Mouse (Mus musculus) left cerebral cortex, adult 2 months (tissue): Measurements from ENCODE around the gene Clock. TPM values are rescaled to one million over a fixed set of nuclear protein-coding genes. Genes with fewer than 3 reads are reported as not detected.
A peak's percentile ranks its signal among the peaks of the same experiment; 100 is the strongest.

ENCODE experiments used
- DNase-seq, 2 experiments: peaks; one replicate each; pipeline ENCODE4 v3.0.0; 2021 to 2022; ENCODE audit warnings: low spot score in 2 of 2, mixed read lengths in 1 of 2; ENCODE audit errors: extremely low spot score in 1 of 2
- H3K27ac ChIP-seq: fragments of 200-600 bp; 2 replicates; pipeline ENCODE4 v1.8.1; 2022
- H3K4me3 ChIP-seq: fragments of 200-600 bp; 2 replicates; pipeline ENCODE4 v1.8.1; 2022
- CTCF ChIP-seq: fragments of 200-600 bp; IDR thresholded peaks from 2 replicates; pipeline ENCODE4 v1.8.1; 2022; ENCODE audit warnings: antibody characterized with exemption, mild to moderate bottlenecking, moderate library complexity
- intact Hi-C: fragments of 180-260 bp; cut with DNase I; formaldehyde crosslinking; loops from one replicate; pipeline ENCODE4 v1.15.1; 2025
- long read RNA-seq, 2 experiments: library from polyadenylated mRNA; stranded (forward); transcript quantifications; one replicate each; pipeline ENCODE4 v2.0.0; 2021; ENCODE audit warnings: borderline mapping rate in 2 of 2
- total RNA-seq, 2 experiments: library from RNA; stranded (reverse); gene quantifications; 2 replicates each; pipeline ENCODE4 v1.2.3; 2021

The Clock gene
- 10 to 100 TPM; 56.7 to 56.9 TPM for total RNA-seq
- long read RNA-seq, experiment 1, full-length matches to known transcripts: 4 of 35 reads
- long read RNA-seq, experiment 1, partial matches to known transcripts: 6 of 35 reads
- long read RNA-seq, experiment 1, other reads (novel, unspliced or antisense): 25 of 35 reads
- long read RNA-seq, experiment 2, full-length matches to known transcripts: 6 of 27 reads
- long read RNA-seq, experiment 2, partial matches to known transcripts: 5 of 27 reads
- long read RNA-seq, experiment 2, other reads (novel, unspliced or antisense): 16 of 27 reads

DNA sequence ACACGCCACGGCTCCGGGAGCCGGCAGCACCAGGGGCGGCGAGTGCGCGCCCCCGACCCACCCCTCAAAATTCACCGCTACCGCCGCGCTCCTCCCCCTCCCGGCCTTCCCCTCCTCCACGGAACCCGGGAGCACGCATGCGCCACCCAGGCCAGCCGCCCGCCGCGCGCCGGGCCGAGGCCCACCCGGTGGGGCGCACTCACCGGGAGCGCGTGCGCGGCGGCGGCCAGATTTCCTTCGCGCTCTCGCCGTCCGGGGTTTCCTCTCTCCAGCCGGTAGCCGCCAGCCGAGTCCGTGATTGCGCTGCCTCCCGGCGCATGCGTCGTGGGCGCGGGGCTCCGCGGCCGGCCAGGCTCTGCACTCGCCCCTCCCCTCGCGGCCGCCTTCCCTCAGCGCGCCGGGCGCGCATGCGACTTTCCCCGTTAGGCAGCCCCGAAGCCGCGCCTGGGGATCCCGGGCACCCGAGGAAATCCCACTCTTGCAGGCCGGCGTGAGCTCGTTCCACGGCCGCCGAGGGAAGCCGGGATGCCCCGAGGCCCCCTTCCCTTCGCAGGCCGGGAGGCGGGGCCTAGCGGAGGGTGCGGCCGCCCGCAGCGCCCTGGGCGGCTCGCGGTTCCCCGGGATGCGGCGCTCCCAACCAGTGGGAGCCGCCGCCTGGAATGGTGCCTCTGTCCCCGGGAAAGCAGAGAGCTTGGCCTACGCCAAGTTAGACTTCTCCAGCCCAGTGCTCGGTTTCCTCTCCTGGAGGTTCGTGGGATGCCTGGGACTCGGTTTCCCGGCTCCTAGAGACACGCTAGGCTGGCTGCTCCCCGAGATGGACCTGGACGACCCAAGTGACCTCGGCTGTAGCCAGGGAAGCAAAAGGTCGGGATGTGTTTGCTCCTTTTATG lies at the start of gene Clock:
Gene Clock, minus strand, starts transcription at position 341 of the 890 bp plus-strand sequence.
- no peak for TF ChIP-seq CTCF
- intact Hi-C loops: loop anchor here (2.0 to 10.0 kb wide), 5 partner anchors 78 to 236 kb away; partner anchors contain the start of genes Exoc1, Srd5a3 and Tmem165
- DNase-seq: peak; percentile 93
- Histone ChIP-seq H3K4me3 (peak within 1 kb of the TSS; percentile 94), H3K27ac (peak within 1 kb of the TSS; percentile 89)

DNA sequence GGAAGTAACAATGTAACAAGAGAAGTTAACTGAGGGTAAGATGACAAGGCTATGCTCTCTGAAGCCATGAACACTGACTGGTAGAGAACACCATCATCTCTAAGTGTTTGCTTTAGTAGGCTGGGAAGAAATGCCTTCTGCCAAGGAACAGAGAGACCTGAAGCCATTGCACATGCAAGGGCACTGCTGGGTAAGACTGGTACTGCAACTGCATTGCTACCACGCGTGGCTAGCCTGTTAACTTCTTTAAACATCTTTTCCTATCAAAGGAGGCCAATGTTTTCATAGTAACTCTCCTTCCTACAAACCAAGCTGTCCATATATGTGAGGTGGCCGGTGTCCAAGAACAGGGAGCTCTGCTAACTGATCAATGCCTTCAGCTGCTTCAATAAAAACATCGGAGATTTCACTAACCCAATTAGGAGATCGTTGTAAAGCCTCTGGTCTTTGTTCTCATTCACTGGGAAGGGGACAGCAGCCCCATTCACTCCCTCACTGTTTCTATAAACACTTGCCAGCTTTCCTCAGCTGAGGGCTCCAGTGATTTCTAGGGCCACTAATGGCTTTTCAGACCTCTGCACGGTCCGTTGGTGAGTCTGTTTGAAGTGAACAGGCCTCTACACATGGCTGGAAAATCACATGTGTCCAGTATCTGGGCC lies 47.5 kb upstream of the Clock start:
- TF ChIP-seq CTCF: peak; percentile 38
- H3K27ac ChIP-seq: no peak overlapping the region
- DNase-seq: no peak
- H3K4me3 ChIP-seq: no peak overlapping the region
- intact Hi-C loops: no loop called here

DNA sequence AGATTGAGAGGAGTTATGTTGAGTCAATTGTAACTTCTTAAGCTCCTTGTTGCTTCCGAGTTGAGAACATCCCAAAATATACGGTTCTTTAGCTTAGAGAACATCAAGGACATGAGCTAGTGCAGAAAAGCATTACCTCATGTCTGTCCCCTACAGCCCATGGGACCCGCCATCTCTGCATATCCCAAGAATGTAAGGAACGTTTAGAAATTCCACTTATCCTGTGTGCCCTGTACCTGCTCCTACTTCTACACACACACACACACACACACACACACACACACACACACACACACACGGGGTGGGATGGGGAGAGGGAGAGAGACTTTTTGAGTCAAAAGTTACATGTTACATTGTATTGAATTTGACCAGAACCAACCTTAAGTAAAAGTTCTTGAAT lies 46.9 kb upstream of the Clock start:
- Histone ChIP-seq H3K27ac (no peak overlapping the region), H3K4me3 (no peak overlapping the region)
- no peak for TF ChIP-seq CTCF
- no peak for DNase-seq
- intact Hi-C loops: no loop called here

DNA sequence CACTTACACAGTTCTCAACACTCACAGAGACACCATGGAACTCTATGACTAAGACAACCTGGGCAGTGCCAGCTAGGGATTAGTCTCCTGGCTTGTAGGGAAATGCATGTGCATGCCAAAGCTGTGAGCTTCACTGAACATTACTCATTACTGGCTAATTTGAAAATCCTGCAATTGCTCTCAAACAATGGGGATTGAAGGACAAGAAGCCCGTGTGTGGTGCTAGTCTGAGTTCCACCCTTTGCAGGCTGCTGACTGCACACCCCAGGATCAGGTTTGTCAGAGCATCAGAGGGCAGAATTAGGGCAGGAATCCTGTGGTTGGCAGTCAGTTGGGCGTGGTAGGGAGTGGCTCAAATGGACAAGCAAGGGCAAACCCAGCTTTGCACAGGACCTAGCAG lies 41.5 kb upstream of the Clock start:
- Histone ChIP-seq H3K27ac (no peak overlapping the region), H3K4me3 (no peak overlapping the region)
- no peak for DNase-seq
- TF ChIP-seq CTCF: no peak
- intact Hi-C loops: no loop called here

DNA sequence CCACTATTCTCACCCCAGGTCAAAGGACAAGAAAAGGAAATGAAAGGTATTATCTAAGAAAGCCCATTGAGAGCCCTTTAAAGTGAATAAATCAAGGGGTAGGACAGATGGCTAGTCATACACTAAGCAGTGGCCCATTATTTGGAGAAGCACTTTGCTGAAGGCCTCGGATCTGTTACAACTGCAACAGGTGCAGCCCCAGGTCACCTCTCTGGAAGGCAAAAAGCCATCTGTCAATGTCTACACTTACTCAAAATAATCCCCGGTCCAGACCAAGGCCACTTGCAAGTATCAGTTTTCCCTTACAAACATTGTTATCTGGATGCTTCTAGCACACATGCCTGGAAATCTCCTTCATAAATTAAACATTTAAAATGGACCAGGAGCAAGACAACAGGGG lies 36.3 kb upstream of the Clock start:
- no peak for DNase-seq
- Histone ChIP-seq H3K27ac (no peak overlapping the region), H3K4me3 (no peak overlapping the region)
- no peak for TF ChIP-seq CTCF
- intact Hi-C loops: no loop called here

DNA sequence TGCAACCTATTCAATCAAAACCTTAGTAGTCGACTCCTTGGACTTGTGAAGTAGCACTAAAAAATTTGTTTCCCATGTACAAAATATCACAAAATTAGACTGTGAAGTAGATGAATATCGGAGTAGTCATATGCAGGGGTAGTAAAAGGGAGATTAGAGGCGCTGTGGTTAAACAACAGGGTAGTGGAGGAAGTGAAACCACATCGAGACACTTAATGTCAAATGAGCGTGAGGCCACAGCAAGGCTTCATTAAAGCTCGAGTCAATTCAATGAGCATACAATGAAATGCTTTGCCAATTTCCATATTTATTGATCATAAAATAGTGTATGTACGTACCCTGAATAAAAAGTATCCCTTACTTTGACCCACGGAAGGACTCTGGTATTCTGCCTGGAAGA lies 32.5 kb upstream of the Clock start:
- DNase-seq: no peak
- Histone ChIP-seq H3K27ac (no peak overlapping the region), H3K4me3 (no peak overlapping the region)
- TF ChIP-seq CTCF: no peak
- intact Hi-C loops: no loop called here

DNA sequence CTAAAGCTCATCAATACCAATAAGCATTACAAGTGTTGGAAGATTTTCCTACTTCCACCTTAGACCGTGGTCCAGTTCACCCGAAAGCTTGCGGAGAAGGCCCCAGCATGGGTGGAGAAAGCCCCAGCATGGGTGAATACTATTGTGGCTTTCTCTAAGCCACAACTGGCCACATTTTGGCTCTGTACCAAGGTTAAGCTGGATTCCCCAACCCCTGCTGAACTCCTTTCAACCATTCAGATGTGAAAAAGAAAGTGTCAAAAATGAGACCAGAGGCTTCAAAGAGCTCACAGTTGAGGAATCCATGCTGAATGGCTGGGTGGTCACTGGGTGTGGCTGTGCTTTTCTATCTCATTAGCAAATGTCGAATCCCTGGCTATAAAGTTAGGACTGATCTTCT lies 29.2 kb upstream of the Clock start:
- Histone ChIP-seq H3K4me3 (no peak overlapping the region), H3K27ac (no peak overlapping the region)
- TF ChIP-seq CTCF: no peak
- intact Hi-C loops: no loop called here
- no peak for DNase-seq

DNA sequence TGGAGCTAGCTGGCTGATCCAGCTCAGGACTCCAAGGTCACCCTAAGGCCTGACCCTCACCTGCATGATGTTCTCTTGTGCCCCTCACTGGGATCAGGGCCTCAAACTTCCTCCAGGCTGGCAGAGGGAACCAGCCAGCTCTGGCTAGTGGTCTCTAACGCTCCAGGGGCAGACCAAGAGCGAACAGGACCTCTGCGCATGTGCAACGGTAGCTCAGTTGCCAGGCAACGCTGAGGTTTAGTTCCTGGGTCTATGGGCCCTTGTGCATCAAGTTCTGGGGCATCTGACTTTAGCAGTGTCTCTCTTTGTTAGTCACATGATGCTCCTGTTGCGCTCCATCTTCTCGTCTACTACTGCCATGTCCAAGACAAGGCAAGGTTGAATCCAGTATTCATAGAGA lies 26.4 kb upstream of the Clock start, which contains the start of gene Pdcl2:
Gene Pdcl2, minus strand, starts transcription at position 204 of the 400 bp plus-strand sequence.
- no peak for TF ChIP-seq CTCF
- intact Hi-C loops: no loop called here
- Histone ChIP-seq H3K4me3 (no peak within 1 kb of the TSS), H3K27ac (no peak within 1 kb of the TSS)
- DNase-seq: no peak

DNA sequence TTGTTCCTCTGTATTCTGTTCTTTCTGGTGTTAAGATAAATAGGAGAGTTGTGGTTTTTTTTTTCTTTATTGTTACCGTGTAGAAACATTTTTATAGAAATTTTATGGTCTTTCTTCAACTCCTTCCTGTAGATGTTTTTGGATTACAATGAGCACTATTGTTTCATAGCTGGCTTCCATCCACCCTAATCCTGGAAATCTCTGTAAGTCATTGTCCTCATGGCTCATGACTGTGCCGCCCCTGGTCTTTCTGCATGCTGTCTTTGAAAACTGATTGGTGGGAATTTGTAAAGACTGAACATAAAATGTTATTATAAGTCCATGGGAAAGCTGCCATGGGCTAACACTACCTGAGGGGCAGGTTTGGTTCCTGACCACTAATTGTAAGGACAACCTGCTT lies 22.7 kb upstream of the Clock start:
- no peak overlapping the region for H3K4me3 ChIP-seq

DNA sequence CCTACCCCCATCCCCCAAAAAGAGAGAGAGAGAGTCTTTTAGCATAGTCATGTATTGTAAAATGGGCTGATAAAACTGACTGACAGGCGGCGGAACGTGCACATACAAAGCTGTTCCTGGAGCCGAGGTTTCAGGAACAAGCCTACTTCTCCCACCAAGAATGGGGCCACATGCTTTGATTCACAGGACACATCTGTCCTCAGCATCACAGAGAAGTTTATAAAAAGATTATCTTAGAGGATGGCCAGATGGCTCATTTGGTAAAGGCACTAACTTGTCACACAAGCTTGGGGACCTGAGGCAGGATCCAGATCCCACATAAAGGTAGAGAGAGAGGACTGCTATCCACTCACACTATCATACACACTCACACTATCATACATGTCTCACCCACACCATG lies 20.5 kb upstream of the Clock start:
- DNase-seq: no peak
- no peak overlapping the region for H3K4me3 ChIP-seq
- intact Hi-C loops: no loop called here
- no peak overlapping the region for H3K27ac ChIP-seq
- TF ChIP-seq CTCF: no peak

More for the DNA sequence above, 22.7 kb upstream of the Clock start:
- intact Hi-C loops: no loop called here
- no peak overlapping the region for H3K27ac ChIP-seq
- DNase-seq: no peak
- no peak for TF ChIP-seq CTCF

DNA sequence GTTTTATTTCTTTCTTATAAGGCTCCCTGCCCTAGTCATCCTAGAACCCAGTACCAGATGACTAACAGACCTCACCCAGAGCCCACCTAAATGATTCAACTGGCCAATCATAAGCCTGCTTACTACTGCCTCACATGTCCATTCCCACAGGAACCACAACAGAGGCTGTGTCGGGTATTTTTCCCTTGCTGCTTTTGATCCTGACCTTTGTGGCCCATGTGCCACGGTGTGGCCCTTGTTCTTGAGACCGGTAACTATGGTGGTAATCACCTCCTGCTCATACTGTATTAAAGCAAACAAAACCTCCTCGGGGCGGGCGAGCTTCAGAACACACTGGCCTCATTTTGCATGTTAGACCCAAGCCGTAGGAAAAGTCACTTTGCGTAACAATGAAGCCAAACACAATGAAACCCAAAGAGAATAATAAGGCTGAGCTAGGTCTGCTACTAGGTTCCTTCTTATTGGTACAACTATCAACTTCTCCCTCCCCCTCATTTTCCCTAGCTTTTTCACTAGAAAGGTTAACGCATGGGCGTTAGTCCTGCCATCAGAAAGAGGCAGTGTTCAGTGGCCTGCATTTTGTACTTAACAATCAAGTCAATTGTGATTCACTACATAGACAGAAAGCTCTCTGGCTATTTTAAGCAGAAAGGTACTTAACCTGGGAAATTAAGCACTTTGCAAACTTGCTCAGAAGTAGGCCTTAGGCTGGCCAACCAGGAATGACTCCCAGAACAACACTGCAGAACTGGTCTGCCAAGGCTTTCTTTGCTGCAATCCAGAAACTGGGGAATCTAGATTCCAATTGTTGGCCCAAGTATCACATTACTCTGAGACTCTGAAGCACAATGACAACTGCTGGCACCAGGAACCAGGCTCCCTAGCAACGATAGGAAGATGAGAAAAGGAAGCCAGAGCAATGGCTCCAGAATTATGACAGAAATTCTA lies 16.9 kb upstream of the Clock start:
- no peak for TF ChIP-seq CTCF
- intact Hi-C loops: no loop called here
- no peak for DNase-seq
- Histone ChIP-seq H3K4me3 (no peak overlapping the region), H3K27ac (no peak overlapping the region)
